Mouse (Mus musculus) C2C12 (cell line): Measurements from ENCODE around the gene Skp2.
"Not testable (repeated sequence)": the region's sequence is repeated elsewhere in the genome, so short reads cannot be mapped to it uniquely, and the experiment has no call there.

Experiments
- CEBPB ChIP-seq: IDR thresholded peaks from one replicate; pipeline ENCODE4 v1.6.1; 2011; ENCODE audit warnings: low read depth, mild to moderate bottlenecking, control low read depth, moderate library complexity
- CTCF ChIP-seq: IDR thresholded peaks from one replicate; pipeline ENCODE4 v1.5.1; 2011; ENCODE audit not compliant: control insufficient read depth, insufficient read depth, insufficient read length
- FOSL1 ChIP-seq: IDR thresholded peaks from one replicate; pipeline ENCODE4 v1.8.0; 2011; ENCODE audit warnings: mild to moderate bottlenecking, low read length; ENCODE audit not compliant: poor library complexity, insufficient read depth, severe bottlenecking
- MAX ChIP-seq: IDR thresholded peaks from one replicate; pipeline ENCODE4 v1.6.1; 2011; ENCODE audit warnings: mild to moderate bottlenecking, control low read depth
- MYOD1 ChIP-seq: IDR thresholded peaks from one replicate; pipeline ENCODE4 v1.6.1; 2011; ENCODE audit warnings: low read depth; ENCODE audit not compliant: control insufficient read depth, insufficient read length
- MYOG ChIP-seq: IDR thresholded peaks from one replicate; pipeline ENCODE4 v1.6.1; 2011; ENCODE audit not compliant: control insufficient read depth, insufficient read length; ENCODE audit errors: extremely low read depth
- USF1 ChIP-seq: IDR thresholded peaks from one replicate; pipeline ENCODE4 v1.6.1; 2011; ENCODE audit warnings: low read depth, mild to moderate bottlenecking, control low read depth, moderate library complexity

DNA sequence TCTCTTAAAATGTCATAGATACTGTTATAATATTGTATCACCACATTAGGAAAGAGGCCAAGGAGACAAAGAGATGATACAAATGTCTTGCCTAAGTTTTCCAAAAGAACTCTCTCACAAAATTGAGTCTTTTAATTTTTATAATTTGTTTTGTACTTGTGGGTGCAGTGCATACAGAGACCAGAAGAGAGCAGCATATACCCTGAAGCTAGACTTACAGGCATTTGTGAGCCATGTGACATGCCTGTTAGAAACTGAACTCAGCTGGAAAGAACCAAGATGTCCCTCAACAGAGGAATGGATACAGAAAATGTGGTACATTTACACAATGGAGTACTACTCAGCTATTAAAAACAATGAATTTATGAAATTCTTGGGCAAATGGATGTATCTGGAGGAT, 37.5 kb upstream of the Skp2 start:
- TF ChIP-seq CTCF, MYOG, MAX, MYOD1, FOSL1, CEBPB: not testable (repeated sequence)
- peak; percentile 21 for TF ChIP-seq USF1
